Mouse (Mus musculus) ES-Bruce4 (cell line): Measurements from ENCODE around the gene Tmeff1. TPM values are rescaled to one million over a fixed set of nuclear protein-coding genes. Genes with fewer than 3 reads are reported as not detected.

Source experiments
- H3K27ac ChIP-seq: 2 replicates; pipeline ENCODE4 v1.5.1; 2012; ENCODE audit warnings: low read length, inconsistent platforms; ENCODE audit not compliant: insufficient read depth
- H3K27me3 ChIP-seq: 2 replicates; pipeline ENCODE4 v1.6.1; 2012; ENCODE audit warnings: mild to moderate bottlenecking, low read length, inconsistent platforms; ENCODE audit not compliant: control insufficient read depth, poor library complexity, insufficient read depth, severe bottlenecking
- H3K36me3 ChIP-seq: 2 replicates; pipeline ENCODE4 v1.6.1; 2012; ENCODE audit warnings: inconsistent platforms, mild to moderate bottlenecking, low read length, moderate library complexity; ENCODE audit not compliant: control insufficient read depth, poor library complexity, insufficient read depth, severe bottlenecking
- H3K4me1 ChIP-seq: one replicate; pipeline ENCODE4 v1.8.1; 2011; ENCODE audit warnings: low read length; ENCODE audit not compliant: control insufficient read depth, insufficient read depth
- H3K4me3 ChIP-seq: 2 replicates; pipeline ENCODE4 v1.5.1; 2011; ENCODE audit warnings: low read depth, mild to moderate bottlenecking, low read length
- H3K9ac ChIP-seq: 2 replicates; pipeline ENCODE4 v1.6.1; 2012; ENCODE audit warnings: low read depth, mild to moderate bottlenecking, inconsistent platforms; ENCODE audit not compliant: poor library complexity, severe bottlenecking
- H3K9me3 ChIP-seq: replicated peaks from 2 replicates; pipeline ENCODE4 v1.6.1; 2012; ENCODE audit warnings: mild to moderate bottlenecking, low read length, inconsistent platforms; ENCODE audit not compliant: control insufficient read depth, poor library complexity, insufficient read depth, severe bottlenecking
- CTCF ChIP-seq: IDR thresholded peaks from one replicate; pipeline ENCODE4 v1.8.1; 2011; ENCODE audit warnings: low read depth, low read length
- EP300 ChIP-seq: IDR thresholded peaks from 2 replicates; pipeline ENCODE4 v1.6.1; 2011; ENCODE audit warnings: low read depth, low read length; ENCODE audit not compliant: insufficient read depth
- POLR2A ChIP-seq: IDR thresholded peaks from one replicate; pipeline ENCODE4 v1.8.1; 2011; ENCODE audit warnings: low read length; ENCODE audit not compliant: insufficient read depth
- polyA plus RNA-seq: library from polyadenylated mRNA; stranded (reverse); fragments of >200 nt; gene quantifications from 2 replicates; pipeline ENCODE4 v1.2.4, GENCODE M21; 2011; ENCODE audit warnings: low read depth; ENCODE audit not compliant: missing spikeins, insufficient read depth, insufficient read length

The Tmeff1 gene
- polyA plus RNA-seq, 1 experiment, result 167 TPM

DNA sequence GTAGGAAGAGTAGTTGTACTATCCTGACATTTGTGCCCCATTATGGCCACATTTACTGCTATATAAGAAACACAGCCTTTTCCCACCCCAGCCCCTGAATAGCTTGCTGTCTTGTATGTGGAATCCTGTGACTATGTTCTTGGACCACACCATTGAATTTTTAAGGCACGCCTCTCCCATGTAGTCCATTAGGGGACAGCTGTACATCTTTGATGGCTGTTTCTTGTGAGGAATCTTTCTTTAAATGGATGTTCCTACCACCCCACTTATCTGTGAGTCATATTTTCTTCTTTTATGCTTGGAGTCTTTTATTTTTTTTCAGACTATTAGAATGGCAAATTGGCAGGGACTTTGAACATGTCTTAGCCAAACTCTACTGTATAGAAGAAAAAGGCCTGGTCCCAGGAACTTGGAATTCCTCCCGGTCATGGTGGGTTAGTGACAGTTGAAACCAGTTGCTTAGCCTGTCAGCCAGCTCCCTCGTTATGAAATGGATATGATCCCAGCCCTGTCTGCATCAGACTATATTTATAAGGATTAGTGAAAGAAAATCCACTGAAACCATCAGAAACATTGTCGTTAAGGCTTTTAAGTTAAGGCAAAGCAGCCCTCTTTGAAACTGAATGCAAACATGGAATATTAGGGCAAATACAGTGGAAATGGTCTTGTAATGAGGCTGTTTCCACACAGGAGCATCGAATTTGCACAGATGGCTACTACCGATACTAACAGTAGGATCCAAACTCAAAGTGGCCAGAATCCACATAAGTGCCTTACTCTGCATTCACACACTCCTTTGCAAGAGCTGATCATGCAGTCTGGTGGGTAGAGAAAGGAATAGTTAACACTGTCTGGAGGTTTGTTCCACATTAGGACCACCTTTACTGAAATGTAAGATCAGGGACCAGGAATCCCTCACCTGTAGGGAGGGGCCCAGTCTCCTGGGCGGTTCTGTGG, 75.9 kb downstream of the Tmeff1 start:
- peaks cover 46% of the 10 kb centered on the region for H3K36me3 ChIP-seq
- no peaks in the 10 kb centered on the region for H3K4me1 ChIP-seq
- H3K4me3 ChIP-seq, result no peak overlapping the region
- TF ChIP-seq POLR2A, result no peak
- TF ChIP-seq EP300, result no peak
- no peak for TF ChIP-seq CTCF
- H3K9ac ChIP-seq, result no peak overlapping the region
- H3K9me3 ChIP-seq, result no peaks in the 10 kb centered on the region
- no peaks in the 10 kb centered on the region for H3K27me3 ChIP-seq
- H3K27ac ChIP-seq, result no peak overlapping the region

DNA sequence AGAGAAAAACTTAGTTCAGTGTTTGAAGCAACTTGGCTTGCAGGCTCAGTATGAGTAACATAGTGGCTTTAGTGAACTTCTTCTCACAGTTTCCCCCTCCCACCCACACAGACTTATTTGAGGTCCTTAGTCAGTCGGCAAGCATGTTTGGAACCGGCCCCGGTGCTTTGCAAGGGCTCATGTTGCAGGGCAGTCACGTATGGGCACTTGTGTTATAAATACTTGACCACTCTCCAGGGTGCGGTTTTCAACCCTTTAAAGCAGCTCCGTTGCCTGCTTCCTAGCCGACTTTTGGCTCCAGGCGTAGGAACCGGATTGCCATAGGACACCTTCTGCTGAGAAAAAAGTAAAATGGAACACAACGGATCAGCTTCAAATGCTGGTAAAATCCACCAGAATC, 78.3 kb downstream of the Tmeff1 start, which contains the start of gene Cavin4:
TSS of gene Cavin4 (plus strand) at position 244 of the 400 bp plus-strand sequence.
- H3K36me3 ChIP-seq, result peaks cover 36% of the 10 kb centered on the region

GRCm38 (mm10) chr4:48664021-48664420, 79.0 kb downstream of the Tmeff1 start:
- Histone ChIP-seq H3K4me1 (no peaks in the 10 kb centered on the region), H3K9me3 (no peaks in the 10 kb centered on the region), H3K9ac (no peak overlapping the region), H3K36me3 (peaks cover 28% of the 10 kb centered on the region), H3K27ac (no peak overlapping the region), H3K27me3 (no peaks in the 10 kb centered on the region), H3K4me3 (no peak overlapping the region)
- TF ChIP-seq EP300 (no peak), CTCF (no peak), POLR2A (no peak)

More for the DNA sequence above, 78.3 kb downstream of the Tmeff1 start, which contains the start of gene Cavin4:
- Histone ChIP-seq H3K27ac (no peak within 1 kb of the TSS), H3K9me3 (no peaks in the 10 kb centered on the region), H3K4me1 (no peaks in the 10 kb centered on the region), H3K9ac (no peak within 1 kb of the TSS), H3K4me3 (no peak within 1 kb of the TSS), H3K27me3 (no peaks in the 10 kb centered on the region)
- TF ChIP-seq EP300 (no peak), CTCF (no peak), POLR2A (no peak)

GRCm38 (mm10) chr4:48667279-48667678, 82.3 kb downstream of the Tmeff1 start:
- H3K27ac ChIP-seq, result no peak overlapping the region
- no peak overlapping the region for H3K9ac ChIP-seq
- no peaks in the 10 kb centered on the region for H3K4me1 ChIP-seq
- no peaks in the 10 kb centered on the region for H3K9me3 ChIP-seq
- peaks cover 20% of the 10 kb centered on the region for H3K36me3 ChIP-seq
- no peaks in the 10 kb centered on the region for H3K27me3 ChIP-seq
- H3K4me3 ChIP-seq, result no peak overlapping the region
- no peak for TF ChIP-seq CTCF
- TF ChIP-seq POLR2A, result no peak
- TF ChIP-seq EP300, result no peak

DNA sequence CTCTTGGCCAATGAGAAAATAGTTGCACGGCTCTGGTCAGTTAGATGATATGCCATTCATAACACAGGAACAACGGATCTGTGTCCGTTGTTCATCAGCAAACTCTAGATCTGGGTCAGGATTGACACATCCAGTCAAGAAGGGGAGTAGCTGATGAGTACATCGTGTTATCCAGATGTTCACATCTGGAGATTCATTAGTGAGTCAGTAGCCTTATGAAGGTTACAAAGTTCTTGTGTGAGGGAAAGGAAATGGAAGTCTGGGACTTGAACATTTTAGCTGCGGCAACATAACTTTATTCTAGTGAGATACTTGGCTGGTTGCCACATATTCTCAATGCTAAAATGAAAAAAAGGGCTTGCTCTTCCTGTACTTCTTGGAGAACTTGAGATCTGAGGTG, 87.9 kb downstream of the Tmeff1 start:
- Histone ChIP-seq H3K27me3 (no peaks in the 10 kb centered on the region), H3K4me3 (no peak overlapping the region), H3K9me3 (no peaks in the 10 kb centered on the region), H3K9ac (no peak overlapping the region), H3K36me3 (peaks cover 11% of the 10 kb centered on the region), H3K27ac (no peak overlapping the region), H3K4me1 (no peaks in the 10 kb centered on the region)
- no peak for TF ChIP-seq POLR2A
- no peak for TF ChIP-seq EP300
- TF ChIP-seq CTCF, result no peak

DNA sequence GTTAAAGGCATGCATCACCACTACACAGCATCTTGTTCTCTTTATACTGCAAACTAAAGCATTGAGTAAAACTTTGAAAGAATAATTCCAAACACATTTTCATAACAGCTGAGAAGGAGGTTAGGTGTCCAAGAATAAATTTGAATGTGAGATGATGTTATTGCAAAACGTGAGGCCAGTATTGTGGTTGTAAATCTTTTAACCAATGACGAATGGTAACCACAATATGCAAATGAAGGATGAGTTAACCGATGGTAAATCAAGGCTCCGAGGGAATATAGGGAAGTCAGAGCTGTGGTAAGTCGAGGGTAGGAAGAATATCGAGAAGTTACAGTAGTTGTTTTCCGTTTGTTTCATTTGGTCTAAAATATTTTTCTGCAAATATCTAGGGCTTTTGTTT, 89.4 kb downstream of the Tmeff1 start:
- H3K9me3 ChIP-seq, result no peaks in the 10 kb centered on the region
- no peak overlapping the region for H3K9ac ChIP-seq
- peaks cover 11% of the 10 kb centered on the region for H3K36me3 ChIP-seq
- no peaks in the 10 kb centered on the region for H3K27me3 ChIP-seq
- H3K4me3 ChIP-seq, result no peak overlapping the region
- TF ChIP-seq POLR2A, result no peak
- TF ChIP-seq CTCF, result no peak
- TF ChIP-seq EP300, result no peak
- H3K4me1 ChIP-seq, result no peaks in the 10 kb centered on the region
- H3K27ac ChIP-seq, result no peak overlapping the region
